ENCODE assay signal across 33 mouse cellular contexts in genomic region chr12:53695324-53695723, GRCm38 (mm10).
"Had no signal": no experiment of that assay in that cellular context is flagged by ENCODE, and none has a peak within 500 bp of the region (broad histone marks: within the 10 kb centered on the region; RNA-seq: fewer than 3 reads in every experiment).

No protein-coding gene starts in this region.

- H3K36me3 ChIP-seq: limb, embryonic 10.5 days; limb, embryonic 12.5 days; limb, embryonic 13.5 days; limb, embryonic 15.5 days; liver, embryonic 12.5 days; liver, embryonic 13.5 days; liver, embryonic 15.5 days; lung, embryonic 15.5 days; midbrain, embryonic 10.5 days; midbrain, embryonic 12.5 days; midbrain, embryonic 13.5 days; midbrain, embryonic 15.5 days; neural tube, embryonic 12.5 days; neural tube, embryonic 13.5 days had no signal

- H3K9ac ChIP-seq: limb, embryonic 12.5 days; limb, embryonic 13.5 days; limb, embryonic 15.5 days; liver, embryonic 12.5 days; liver, embryonic 13.5 days; liver, embryonic 14.5 days; liver, embryonic 15.5 days; liver, postnatal 0 days; lung, embryonic 14.5 days; lung, embryonic 15.5 days; midbrain, embryonic 12.5 days; midbrain, embryonic 13.5 days; midbrain, embryonic 15.5 days; neural tube, embryonic 12.5 days; neural tube, embryonic 13.5 days had no signal

- H3K4me3 ChIP-seq: limb, embryonic 10.5 days; limb, embryonic 12.5 days; limb, embryonic 13.5 days; limb, embryonic 15.5 days; liver, embryonic 12.5 days; liver, embryonic 13.5 days; liver, embryonic 15.5 days; lung, embryonic 15.5 days; megakaryocyte, embryonic 14.5 days; midbrain, embryonic 10.5 days; midbrain, embryonic 12.5 days; midbrain, embryonic 13.5 days; midbrain, embryonic 15.5 days; myocyte; neural tube, embryonic 12.5 days; neural tube, embryonic 13.5 days had no signal

- DNase-seq: left cerebral cortex, postnatal 4 days; liver; liver, embryonic 13.5 days; liver, postnatal 0 days; lung, adult 18-20 months; lung, adult 2 months; lung, embryonic 14.5 days; lung, postnatal 10 days; lung, postnatal 14 days; lung, postnatal 36 days; lung, postnatal 4 days; midbrain, embryonic 14.5 days had no signal

- ATAC-seq: liver, embryonic 12.5 days; liver, postnatal 0 days; lung, postnatal 0 days; midbrain, embryonic 13.5 days; midbrain, embryonic 15.5 days; midbrain, embryonic 16.5 days had no signal

- H3K27ac ChIP-seq: limb, embryonic 10.5 days; limb, embryonic 12.5 days; limb, embryonic 13.5 days; limb, embryonic 15.5 days; liver, embryonic 12.5 days; liver, embryonic 13.5 days; liver, embryonic 14.5 days; liver, embryonic 15.5 days; lung, embryonic 15.5 days; macrophage; midbrain, embryonic 10.5 days; midbrain, embryonic 12.5 days; midbrain, embryonic 13.5 days; midbrain, embryonic 15.5 days; neural tube, embryonic 12.5 days; neural tube, embryonic 13.5 days had no signal

- H3K4me2 ChIP-seq: limb, embryonic 12.5 days; limb, embryonic 13.5 days; limb, embryonic 15.5 days; liver, embryonic 11.5 days; liver, embryonic 12.5 days; liver, embryonic 13.5 days; liver, embryonic 15.5 days; lung, embryonic 14.5 days; lung, embryonic 15.5 days; midbrain, embryonic 11.5 days; midbrain, embryonic 12.5 days; midbrain, embryonic 13.5 days; midbrain, embryonic 15.5 days; neural tube, embryonic 12.5 days; neural tube, embryonic 13.5 days had no signal

- H3K27me3 ChIP-seq: limb, embryonic 13.5 days; limb, embryonic 15.5 days; liver, embryonic 12.5 days; liver, embryonic 13.5 days; liver, embryonic 15.5 days; lung, embryonic 15.5 days; megakaryocyte, embryonic 14.5 days; midbrain, embryonic 12.5 days; midbrain, embryonic 13.5 days; midbrain, embryonic 15.5 days; neural tube, embryonic 12.5 days; neural tube, embryonic 13.5 days had no signal

- H3K9me3 ChIP-seq: limb, embryonic 10.5 days; limb, embryonic 12.5 days; limb, embryonic 13.5 days; limb, embryonic 15.5 days; liver, embryonic 12.5 days; liver, embryonic 13.5 days; liver, embryonic 15.5 days; lung, embryonic 15.5 days; midbrain, embryonic 10.5 days; midbrain, embryonic 12.5 days; midbrain, embryonic 13.5 days; midbrain, embryonic 15.5 days; neural tube, embryonic 12.5 days; neural tube, embryonic 13.5 days had no signal

- H3K4me1 ChIP-seq: limb, embryonic 10.5 days; limb, embryonic 12.5 days; limb, embryonic 15.5 days; liver, embryonic 12.5 days; liver, embryonic 13.5 days; liver, embryonic 15.5 days; lung, embryonic 15.5 days; megakaryocyte, embryonic 14.5 days; midbrain, embryonic 10.5 days; midbrain, embryonic 12.5 days; midbrain, embryonic 13.5 days; midbrain, embryonic 15.5 days; neural tube, embryonic 12.5 days; neural tube, embryonic 13.5 days had no signal
